Mouse (Mus musculus): ENCODE results near the gene Pck2.

Pck2 gene

GRCm38 (mm10) chr14:55540067-55540786 lies at the start of gene Pck2:
Gene Pck2, plus strand, starts transcription at chr14:55540266.
- DNase-seq (ENCODE audit: low spot score in 2 of 2): peak; percentile 85 to 92

GRCm38 (mm10) chr14:55490361-55491201 lies 49.5 kb upstream of the Pck2 start, which contains the start of gene Carmil3:
Gene Carmil3, plus strand, starts transcription at chr14:55490651.
- peak in 1 of 2 experiments; percentile 45 for DNase-seq (ENCODE audit: low spot score in 2 of 2)

- DNase-seq (ENCODE audit: low spot score in 2 of 2): peak in 1 of 2 experiments; percentile 56
Observed at GRCm38 (mm10) chr14:55491291-55491833, 48.7 kb upstream of the Pck2 start.

GRCm38 (mm10) chr14:55492103-55492502 lies 48.0 kb upstream of the Pck2 start:
- DNase-seq (ENCODE audit: low spot score in 2 of 2): no peak

GRCm38 (mm10) chr14:55495509-55496240 lies 44.4 kb upstream of the Pck2 start:
- no peak for DNase-seq (ENCODE audit: low spot score in 2 of 2)

- DNase-seq (ENCODE audit: low spot score in 2 of 2): no peak
Observed at GRCm38 (mm10) chr14:55496761-55497448, 43.2 kb upstream of the Pck2 start.

- DNase-seq (ENCODE audit: low spot score in 2 of 2): peak; percentile 75 to 84
Observed at GRCm38 (mm10) chr14:55497449-55497821, 42.6 kb upstream of the Pck2 start.

GRCm38 (mm10) chr14:55505612-55506011 lies 34.5 kb upstream of the Pck2 start:
- no peak for DNase-seq (ENCODE audit: low spot score in 2 of 2)

- no peak for DNase-seq (ENCODE audit: low spot score in 2 of 2)
Observed at GRCm38 (mm10) chr14:55507801-55508200, 32.3 kb upstream of the Pck2 start.

- no peak for DNase-seq (ENCODE audit: low spot score in 2 of 2)
Observed at GRCm38 (mm10) chr14:55509540-55509939, 30.5 kb upstream of the Pck2 start.

- DNase-seq (ENCODE audit: low spot score in 2 of 2): no peak
Observed at GRCm38 (mm10) chr14:55510125-55510731, 29.8 kb upstream of the Pck2 start, which contains the start of gene Cpne6. Gene Cpne6, plus strand, starts transcription at chr14:55510445.

- no peak for DNase-seq (ENCODE audit: low spot score in 2 of 2)
Observed at GRCm38 (mm10) chr14:55511037-55511436, 29.0 kb upstream of the Pck2 start.

- DNase-seq (ENCODE audit: low spot score in 2 of 2): no peak
Observed at GRCm38 (mm10) chr14:55513927-55514326, 26.1 kb upstream of the Pck2 start.

GRCm38 (mm10) chr14:55515846-55516245 lies 24.2 kb upstream of the Pck2 start:
- no peak for DNase-seq (ENCODE audit: low spot score in 2 of 2)

- DNase-seq (ENCODE audit: low spot score in 2 of 2): no peak
Observed at GRCm38 (mm10) chr14:55518897-55519296, 21.2 kb upstream of the Pck2 start.

- DNase-seq (ENCODE audit: low spot score in 2 of 2): no peak
Observed at GRCm38 (mm10) chr14:55519604-55520003, 20.5 kb upstream of the Pck2 start.

- peak in 1 of 2 experiments; percentile 16 for DNase-seq (ENCODE audit: low spot score in 2 of 2)
Observed at GRCm38 (mm10) chr14:55520451-55521361, 19.4 kb upstream of the Pck2 start.

GRCm38 (mm10) chr14:55524062-55524461 lies 16.0 kb upstream of the Pck2 start:
- no peak for DNase-seq (ENCODE audit: low spot score in 2 of 2)

GRCm38 (mm10) chr14:55524785-55525184 lies 15.3 kb upstream of the Pck2 start, which contains the start of gene Nrl:
Gene Nrl, minus strand, starts transcription at chr14:55524981.
- DNase-seq (ENCODE audit: low spot score in 2 of 2): no peak

GRCm38 (mm10) chr14:55526674-55527073 lies 13.4 kb upstream of the Pck2 start:
- DNase-seq (ENCODE audit: low spot score in 2 of 2): no peak
